Mouse (Mus musculus): ENCODE measurements at regions not wholly inside any gene's neighbourhood (a gene's known extent, or its start where the extent isn't known, plus 50 kb on each side); places are given as distances from the start of the nearest gene placed in this dataset.

- no peaks in the 10 kb centered on the region for H3K36me3 ChIP-seq (ENCODE audit: insufficient read depth, low read length)
- no peaks in the 10 kb centered on the region for H3K9me3 ChIP-seq (ENCODE audit: low read length)
- no peaks in the 10 kb centered on the region for H3K4me1 ChIP-seq (replicated peaks; ENCODE audit: low read depth, low read length)
- TF ChIP-seq NANOG (IDR thresholded peaks at IDR 0.05; ENCODE audit: borderline replicate concordance, low read length) (no peak), POU5F1 (IDR thresholded peaks at IDR 0.05; ENCODE audit: borderline replicate concordance, low read length) (no peak), CTCF (conservative IDR thresholded peaks at IDR 0.05; ENCODE audit: low read length) (no peak)
- no peak overlapping the region for H3K4me3 ChIP-seq (replicated peaks; ENCODE audit: low read length)
- H3K27me3 ChIP-seq (ENCODE audit: insufficient read depth, low read length) = no peaks in the 10 kb centered on the region
Observed at GRCm38 (mm10) chr3:115467850-115468249, 247.0 kb downstream of the S1pr1 start.

- H3K4me3 ChIP-seq (replicated peaks; ENCODE audit: low read length) = no peak overlapping the region
- no peaks in the 10 kb centered on the region for H3K27me3 ChIP-seq (ENCODE audit: insufficient read depth, low read length)
- no peaks in the 10 kb centered on the region for H3K9me3 ChIP-seq (ENCODE audit: low read length)
- TF ChIP-seq POU5F1 (IDR thresholded peaks at IDR 0.05; ENCODE audit: borderline replicate concordance, low read length) (no peak), CTCF (conservative IDR thresholded peaks at IDR 0.05; ENCODE audit: low read length) (no peak), NANOG (IDR thresholded peaks at IDR 0.05; ENCODE audit: borderline replicate concordance, low read length) (no peak)
- H3K36me3 ChIP-seq (ENCODE audit: insufficient read depth, low read length) = no peaks in the 10 kb centered on the region
- H3K4me1 ChIP-seq (replicated peaks; ENCODE audit: low read depth, low read length) = no peaks in the 10 kb centered on the region
Observed at GRCm38 (mm10) chr3:115462623-115463022, 252.2 kb downstream of the S1pr1 start.
